Mouse (Mus musculus) right cerebral cortex, adult 18-20 months (tissue): Measurements from ENCODE around the gene Nde1.
"Not testable (repeated sequence)": the region's sequence is repeated elsewhere in the genome, so short reads cannot be mapped to it uniquely, and the experiment has no call there.

Source experiments
- DNase-seq: peaks from one replicate; pipeline ENCODE4 v3.0.0; 2022; ENCODE audit warnings: mixed read lengths

Gene Nde1

DNA sequence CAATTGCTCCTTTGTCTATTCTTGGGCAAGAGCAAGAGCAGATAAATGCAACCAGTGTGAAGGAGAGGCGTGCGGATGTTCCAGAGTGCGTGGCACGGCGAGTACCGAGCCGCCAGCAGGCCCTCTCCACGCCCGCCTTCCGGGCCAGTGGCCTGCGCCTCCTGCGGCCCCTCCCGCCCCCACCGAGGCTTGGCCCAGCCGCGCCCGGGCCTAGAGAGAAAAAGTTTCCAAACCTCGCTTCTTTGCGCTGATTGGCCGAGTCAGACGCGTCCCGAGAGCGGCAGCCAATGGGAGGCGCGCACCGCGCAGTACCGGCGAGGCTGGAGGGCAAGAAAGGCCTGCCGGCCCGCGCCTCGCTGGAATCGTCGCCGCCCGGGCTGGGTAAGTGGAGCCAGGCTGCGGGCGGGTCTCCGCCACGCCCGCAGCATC, at the start of gene Nde1, which contains the start of gene Marf1:
Gene Nde1 (plus strand): TSS at position 288 of the 429 bp plus-strand sequence.
Gene Marf1 (minus strand): TSS at position 364 of the 429 bp plus-strand sequence.
- DNase-seq = peak; percentile 86

DNA sequence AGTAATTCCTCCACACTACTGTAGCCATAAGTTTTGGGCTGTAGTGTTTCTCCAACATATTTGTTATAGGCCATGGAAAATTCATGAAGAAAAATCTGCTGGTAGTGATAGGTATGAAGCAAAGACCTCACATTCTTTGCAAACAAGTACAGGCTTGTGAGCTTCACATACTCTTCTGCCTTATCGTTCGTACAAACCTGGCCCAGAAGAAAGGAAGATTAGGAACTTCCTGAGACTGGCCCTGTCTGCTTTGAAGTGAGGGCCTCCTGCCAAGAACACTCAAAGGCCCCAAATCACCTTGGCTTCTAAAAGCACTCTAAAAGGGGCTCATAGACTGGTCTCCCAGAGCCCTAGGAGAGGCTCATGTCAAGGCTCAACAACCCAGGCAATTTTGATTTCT, 45.8 kb upstream of the Nde1 start:
- no peak for DNase-seq

DNA sequence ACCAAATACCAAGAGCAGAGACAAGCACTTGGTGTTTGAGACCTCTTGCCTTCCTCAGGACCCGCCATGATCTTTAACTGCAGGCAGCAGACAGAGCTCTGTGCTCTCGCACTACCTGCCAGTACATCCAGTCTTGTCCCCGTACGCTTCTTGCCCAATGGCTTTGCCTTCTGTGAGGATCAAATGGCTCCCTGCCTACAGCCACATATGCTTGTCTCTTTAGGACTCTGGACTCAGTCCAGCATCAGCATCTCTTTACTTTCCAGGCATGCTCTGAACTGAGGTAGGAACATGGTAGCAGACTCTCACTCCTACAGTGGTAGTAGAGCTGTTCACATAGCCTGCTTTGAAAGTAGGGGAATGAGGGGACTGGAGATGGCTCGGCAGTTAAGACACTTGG, 42.1 kb upstream of the Nde1 start:
- DNase-seq = no peak

DNA sequence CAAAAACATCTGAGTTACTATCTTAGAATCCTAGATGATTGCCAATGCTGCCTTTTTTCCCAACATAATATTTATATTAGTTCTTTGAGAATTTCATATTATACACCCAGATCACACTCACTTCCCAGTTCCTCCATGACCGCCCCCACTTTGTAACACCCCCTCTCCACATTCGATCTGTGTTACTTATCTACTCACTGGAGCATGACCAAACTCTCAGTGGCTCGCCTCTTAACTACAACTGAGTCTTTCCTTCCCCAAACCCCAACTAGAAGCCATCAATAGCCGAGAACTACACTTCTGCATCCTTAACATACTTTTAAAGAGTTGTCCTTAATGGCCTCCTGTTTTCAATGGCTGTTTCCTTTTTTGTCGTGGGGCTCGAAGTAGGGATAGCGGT, 41.5 kb upstream of the Nde1 start:
- no peak for DNase-seq

DNA sequence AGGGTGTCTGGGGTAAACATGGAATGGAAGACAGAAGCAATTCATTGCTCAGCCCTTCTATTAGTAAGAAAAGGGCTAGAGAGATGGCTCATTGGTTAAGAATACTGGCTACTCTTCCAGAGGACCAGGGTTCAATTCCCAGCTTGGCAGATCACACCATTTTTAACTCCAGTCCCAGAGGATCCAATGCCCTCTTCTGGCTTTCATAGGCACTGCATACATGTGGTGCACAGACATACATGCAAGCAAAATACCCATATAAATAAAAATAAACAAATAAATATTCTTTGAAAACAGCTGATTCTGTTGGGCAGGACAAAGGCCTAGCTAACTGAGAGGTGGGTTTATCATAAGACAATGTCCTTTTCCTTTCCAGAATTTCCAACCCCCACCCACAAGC, 40.5 kb upstream of the Nde1 start:
- DNase-seq = no peak

DNA sequence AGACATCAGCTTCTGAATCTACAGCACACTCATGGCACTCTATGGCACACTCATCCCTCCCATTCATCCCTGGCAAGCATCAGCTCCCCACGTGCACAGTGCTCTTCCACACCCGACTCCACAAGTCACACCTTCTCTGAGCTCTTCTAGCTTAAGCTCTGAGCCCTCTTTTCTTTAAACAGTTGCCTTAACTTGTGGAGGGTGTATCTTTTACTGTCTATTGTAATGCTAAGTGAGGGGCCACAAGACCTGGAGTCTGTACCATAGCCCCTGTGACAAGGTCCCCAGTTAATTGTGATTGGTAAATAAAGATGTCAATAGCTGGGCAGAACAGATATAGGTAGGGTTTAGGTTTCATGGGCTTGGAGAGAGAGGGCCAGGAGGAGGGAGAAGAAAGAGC, 39.2 kb upstream of the Nde1 start:
- DNase-seq = no peak

DNA sequence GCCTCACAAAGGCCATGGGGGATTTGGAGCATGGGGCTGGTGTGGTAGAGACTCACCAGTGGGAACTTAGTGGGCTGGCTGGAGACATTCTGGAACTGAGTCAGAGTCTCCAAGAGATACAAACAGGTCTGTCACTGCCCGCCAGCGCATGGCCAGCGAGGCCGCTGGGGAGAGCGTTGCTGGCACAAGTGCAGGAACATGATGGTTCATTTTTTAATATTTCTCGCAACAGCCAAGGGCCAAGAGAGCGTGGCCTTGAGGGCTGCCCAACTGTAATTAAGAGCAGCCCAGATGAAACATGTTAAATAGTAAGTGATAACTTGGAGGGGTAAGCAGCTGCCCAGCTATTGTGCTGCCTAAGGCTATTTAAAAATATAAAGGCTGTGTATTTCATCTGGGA, 38.4 kb upstream of the Nde1 start:
- no peak for DNase-seq

DNA sequence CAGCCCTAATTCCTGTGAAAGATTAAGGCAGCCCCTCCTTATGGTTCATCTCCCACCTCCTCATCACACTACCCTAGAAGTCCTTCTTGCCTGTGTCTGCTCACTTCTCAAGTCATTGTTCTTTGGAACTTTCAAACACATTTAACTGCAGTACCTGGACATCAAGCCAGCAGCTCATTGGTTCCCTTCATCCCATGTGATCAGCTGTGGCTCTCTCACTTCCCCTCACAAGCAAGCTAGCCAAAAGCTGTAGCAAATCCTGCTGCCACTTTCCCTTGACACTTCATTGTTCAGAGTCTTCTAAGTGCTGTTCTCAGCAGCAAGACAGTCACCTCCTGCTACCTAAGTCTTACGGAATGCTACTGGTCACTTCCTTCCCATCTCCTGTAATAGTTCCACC, 37.8 kb upstream of the Nde1 start:
- no peak for DNase-seq

DNA sequence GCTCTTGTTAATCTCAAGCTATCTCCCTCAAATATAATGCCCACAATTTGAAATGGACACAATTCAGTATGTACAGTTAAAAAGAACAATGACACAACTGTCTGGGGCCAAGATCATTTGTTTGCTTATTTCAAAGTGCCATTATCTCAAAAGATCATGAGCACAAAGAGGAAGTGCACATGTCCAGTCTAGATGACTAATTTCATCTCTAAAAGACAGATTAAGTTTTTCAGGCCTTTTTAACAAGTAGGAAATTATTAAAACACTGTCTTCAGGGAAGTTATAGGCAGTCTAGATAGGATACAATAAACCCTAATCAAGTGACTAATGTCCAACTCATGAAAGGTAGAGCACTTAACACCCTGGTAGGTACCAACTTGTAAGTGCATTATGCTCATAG, 34.1 kb upstream of the Nde1 start:
- DNase-seq = no peak

DNA sequence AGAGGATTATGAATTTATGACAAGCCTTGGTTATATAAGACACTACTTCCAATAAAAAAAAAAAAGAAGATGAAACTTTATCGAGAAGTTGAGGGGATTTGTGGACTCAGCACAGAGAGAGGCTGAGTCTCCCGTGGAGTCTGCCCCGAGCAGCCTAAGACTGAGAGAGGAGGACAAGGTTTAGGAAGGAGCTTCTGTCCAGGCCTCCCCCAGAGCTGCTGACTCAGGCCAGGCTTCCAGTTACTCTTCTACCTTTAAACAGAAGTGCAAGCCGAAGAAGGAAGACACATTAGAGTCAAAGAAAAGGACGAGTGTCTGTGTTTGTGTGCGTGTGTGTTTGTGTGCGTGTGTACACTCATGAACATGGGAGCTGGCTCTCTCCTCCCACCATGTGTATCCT, 32.3 kb upstream of the Nde1 start:
- DNase-seq = no peak

DNA sequence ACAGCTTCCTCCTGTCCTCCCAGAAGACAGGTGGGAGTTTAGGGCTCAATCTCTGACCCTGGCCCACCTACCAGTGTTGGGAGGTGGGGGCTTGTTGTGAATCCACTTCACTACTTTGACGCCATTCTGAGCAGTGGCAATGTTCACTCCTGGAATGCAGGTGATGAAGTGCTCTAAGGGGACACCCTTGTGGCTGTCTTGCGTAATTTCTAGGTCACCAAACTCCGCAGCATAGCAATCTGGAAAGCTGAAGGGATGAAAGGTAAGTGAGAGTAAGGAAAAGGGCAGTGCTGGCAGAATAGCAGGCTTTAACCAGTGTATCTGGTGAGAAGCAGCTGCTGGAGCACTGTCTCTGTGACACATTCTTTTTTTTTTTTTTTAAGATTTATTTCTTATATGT, 31.7 kb upstream of the Nde1 start:
- no peak for DNase-seq

DNA sequence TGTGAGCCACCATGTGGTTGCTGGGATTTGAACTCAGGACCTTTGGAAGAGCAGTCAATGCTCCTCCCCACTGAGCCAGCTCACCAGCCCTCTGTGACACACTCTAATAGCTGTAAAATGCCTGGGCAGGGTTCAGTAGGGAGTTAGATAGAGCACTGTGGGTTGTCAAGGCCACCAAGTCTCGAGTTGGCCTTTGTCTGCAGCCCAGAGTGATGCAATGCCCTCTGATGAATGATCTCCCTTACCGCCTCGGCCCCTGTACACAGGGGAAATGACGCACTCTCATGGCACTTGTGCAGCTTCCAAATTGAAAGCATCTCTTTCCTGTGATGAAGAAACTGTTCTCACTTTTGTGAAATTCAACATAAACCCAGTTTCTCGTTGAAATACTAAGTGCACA, 31.2 kb upstream of the Nde1 start:
- DNase-seq = no peak

DNA sequence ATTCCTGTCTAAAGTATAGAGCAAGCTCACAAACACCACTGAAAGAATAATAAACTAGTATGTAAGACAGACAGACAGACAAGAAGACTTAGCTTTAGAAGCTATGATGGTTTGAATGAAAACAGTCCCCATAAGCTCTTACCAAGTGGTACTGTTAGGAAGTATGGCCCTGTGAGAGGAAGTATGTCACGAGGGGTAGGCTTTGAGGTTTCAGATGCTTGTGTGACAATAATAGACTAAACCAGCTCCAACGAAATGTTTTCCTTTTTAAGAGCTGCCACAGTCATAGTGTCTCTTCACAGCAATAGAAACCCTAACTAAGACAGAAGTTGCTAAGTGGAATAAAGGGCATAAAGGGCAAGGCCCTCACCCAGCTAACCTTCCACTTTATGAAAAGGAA, 28.1 kb upstream of the Nde1 start:
- no peak for DNase-seq

DNA sequence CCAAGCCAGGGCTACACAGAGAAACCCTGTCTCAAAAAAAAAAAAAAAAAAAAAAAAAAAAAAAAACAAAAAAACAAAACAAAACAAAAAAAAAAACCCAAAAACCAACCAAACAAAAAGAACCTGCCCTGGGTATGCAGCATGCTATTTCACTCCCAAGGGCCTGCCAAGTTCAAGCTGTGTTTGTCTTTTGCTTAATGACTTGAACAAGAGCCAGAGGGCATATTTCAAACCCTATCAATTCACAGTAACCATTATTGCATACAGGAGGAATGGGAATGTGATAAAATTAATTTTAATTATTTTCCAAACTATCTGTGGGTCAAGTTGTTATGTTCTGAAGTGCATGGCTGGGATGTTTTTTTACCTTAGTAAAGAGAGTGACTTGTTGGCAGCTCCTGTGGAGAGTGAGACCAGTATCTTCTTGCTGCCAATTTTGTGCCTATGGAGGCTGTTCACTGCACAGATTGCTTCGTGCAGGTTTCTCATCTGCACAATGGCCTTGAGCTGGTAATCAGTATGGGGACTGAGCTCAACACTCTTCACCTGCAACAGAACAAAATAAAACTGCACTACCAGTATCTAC, 25.0 kb upstream of the Nde1 start:
- DNase-seq = no peak

DNA sequence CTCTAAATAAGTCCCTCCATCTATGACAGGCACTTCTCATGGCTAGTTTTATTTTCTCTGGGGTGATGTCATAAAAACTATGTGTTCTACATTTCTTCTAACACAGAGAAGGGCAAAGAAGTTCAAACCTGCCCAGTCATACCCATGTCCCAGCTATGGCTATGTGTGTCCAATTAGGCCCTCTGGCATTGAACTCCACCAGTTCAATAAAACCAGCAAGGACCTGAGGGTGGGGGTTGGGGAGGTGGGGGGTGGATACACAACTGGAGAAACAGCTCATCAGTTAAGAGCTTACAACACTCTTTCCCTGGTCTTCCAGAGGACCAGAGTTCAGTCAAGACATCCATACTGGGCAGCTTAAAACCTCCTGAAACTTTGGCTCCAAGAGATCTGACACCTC, 24.0 kb upstream of the Nde1 start:
- DNase-seq = no peak

DNA sequence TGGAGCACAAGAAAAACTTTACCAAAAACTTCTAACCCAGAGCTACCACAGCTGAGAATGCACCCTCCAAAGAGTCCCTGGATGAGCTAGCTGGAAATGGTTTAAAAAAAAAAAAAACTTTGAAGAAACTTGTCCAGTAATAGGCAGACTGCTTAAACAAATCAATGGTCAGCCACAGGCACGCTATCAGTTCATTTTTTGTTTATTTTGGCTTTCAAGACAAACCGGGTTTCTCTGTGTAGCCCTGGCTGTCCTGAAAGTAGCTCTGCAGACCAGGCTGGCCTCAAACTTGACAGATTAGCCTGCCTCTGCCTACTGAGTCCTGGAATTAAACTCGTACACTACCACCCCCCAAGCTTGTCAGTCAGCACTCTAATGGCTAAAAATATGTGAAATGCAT, 19.8 kb upstream of the Nde1 start:
- DNase-seq = no peak

DNA sequence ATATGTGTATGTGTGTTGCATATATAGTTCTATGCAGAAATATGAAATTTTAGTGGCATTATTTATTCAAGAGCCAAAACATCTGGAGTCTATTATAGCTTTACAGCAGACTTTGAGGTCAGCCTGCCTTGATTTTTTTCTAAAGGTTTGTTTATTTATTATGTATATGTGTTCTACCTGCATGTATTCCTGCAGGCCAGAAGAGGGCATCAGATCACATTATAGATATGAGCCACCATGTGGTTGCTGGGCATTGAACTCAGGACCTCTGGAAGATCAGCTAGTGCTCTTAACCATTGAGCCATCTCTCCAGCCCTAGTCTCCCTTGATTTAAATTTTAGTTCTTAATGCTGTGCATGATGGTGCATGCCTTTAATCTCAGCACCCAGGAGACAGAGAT, 15.4 kb upstream of the Nde1 start:
- no peak for DNase-seq

DNA sequence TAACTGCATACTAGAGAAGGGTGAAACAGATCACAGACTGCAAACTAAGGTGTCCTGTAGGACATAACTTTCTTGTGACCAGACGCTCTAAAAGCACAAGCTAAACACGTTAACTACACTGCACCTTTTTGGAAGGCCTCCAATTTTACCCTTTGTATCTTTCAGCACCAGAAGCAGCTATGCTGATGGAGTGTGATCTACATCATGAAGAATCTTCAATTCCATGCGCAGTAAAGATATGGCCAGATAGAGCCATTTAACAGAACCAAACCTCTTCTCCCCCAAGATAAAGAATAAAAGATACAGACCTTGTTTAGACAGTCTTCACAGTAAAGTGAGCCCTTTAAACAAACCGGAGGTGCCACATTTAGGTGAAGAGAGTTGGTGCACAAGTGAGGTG, 11.4 kb upstream of the Nde1 start:
- no peak for DNase-seq

DNA sequence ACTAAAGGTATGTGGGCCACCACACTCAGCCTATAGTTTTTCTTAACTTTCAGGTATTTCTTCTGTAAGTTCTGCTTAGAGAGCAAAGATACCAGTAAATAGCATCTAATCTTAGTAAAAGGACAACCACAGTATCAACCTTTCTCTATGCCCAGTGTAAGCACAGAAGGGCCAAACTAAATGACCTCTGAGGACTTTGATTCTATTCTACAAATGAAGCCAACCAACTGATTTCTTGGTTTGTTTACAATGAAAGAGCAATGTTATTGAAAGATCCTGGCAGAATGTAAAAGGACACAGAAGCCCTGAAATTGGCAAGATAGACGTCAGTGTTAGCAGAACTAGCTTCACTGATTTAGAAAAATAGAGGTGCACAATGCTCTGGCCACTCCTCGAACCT, 7.4 kb upstream of the Nde1 start:
- not testable (repeated sequence) for DNase-seq

DNA sequence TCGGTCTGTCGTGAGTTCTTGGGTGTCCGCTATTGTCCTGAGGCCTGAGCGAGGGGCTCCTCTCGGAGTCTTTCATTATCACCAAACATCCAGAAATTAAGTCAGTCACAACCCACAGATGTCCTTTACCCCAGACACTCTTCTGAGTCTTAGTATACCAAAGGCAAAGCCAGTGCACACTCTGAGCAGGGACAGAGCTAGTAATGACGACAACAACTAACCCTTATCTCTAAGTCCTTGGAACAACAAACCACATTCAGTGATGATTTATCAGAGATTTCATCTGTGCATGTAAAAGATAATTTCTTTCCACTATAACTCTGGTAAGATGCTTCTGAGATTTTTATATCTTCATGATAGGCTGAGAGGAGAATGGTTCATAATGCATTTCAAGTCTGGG, 6.8 kb upstream of the Nde1 start:
- DNase-seq = no peak

DNA sequence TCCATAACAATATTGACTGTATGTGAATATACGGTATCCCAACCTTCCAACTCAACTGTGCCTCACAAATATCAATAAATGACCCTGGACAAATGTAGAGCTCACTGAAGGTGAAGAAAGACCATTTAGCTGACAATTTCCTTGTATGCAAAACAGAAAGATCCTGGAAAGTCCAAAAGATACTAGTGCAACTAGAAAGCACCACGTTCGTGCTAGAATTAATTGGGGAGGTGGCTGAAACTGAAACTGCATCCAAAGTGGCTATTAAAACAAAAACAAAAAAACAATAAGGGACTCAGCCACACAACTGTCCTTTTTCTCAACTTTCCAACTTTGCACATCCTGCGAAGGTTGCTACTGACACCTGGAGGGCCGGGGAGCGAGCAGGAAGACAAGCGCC, 4.5 kb upstream of the Nde1 start:
- no peak for DNase-seq

DNA sequence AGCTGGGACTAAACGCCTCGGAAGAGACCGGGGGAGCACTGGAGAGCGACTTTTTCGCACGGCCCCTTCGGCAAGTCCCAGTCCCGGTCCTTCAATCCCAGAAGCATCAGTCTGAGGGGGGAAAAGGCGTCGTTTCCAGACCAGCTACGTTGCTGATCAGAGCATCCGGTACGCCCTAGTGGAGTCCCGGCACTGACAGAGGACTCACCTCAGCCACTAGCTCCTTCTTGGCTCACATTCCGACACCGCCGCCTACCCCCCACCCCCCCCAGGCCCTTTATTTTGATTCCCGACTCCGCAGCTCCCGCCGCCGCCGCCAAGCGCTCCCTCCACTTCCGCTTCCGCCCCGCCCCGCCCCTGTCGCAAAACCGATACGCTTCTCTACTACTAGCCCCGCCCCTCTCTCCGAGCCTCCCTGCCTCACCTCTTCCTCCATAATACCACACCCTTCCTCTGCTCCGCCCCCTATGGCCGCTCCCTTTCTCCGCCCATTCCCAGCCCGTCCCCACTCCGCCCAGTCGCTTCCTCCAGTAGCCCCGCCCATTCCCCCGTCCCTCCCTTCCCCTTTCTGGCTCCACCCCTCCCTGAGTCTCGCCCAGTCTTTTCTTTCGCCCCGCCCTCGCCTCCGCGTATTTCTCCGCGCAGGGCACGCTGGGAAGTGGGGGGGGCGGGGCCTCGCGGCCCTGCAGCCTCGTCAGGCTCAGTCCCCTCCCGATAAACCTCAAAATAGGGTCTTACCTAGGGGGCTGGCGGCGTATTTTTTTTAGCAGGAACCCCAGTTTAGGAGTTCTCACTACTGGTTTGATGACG, 3.9 kb upstream of the Nde1 start:
- DNase-seq = peak; percentile 99

DNA sequence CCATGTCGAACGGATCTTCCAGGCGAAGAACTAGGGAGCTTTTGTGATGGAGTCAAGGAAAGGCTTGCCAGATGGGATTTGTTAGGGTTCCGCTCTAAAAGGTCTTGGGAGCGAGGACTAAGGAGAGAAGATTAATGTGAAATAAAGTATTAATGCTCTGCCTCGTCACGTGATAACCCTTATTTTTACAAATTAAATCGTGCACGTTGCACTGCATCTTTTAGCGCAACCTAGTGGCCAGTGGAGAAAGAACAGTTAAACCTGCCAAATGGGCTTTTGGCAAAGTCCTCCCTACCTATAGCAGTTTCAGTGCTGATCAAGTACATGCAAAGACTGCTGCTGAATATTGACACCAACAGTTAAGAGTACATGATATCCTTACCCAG, 3.3 kb upstream of the Nde1 start:
- peak; percentile 75 for DNase-seq

DNA sequence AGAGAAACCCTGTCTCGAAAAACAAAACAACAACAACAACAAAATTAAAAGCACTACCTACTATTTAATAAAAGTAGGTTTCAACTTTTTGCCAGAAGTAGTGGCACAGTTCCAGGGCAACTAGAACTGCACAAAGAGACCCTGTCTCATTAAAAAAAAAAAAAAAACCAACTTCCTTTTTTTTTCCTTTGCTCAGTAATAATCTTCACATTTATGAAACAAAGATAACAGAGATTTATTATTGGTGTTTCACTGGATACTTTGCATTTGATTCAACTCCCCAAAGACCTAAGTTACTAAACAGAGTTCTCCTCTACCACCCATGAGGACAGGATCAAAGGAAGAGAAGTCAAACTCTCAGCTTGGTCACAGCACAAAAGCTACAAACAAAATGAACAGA, 2.1 kb upstream of the Nde1 start:
- no peak for DNase-seq

DNA sequence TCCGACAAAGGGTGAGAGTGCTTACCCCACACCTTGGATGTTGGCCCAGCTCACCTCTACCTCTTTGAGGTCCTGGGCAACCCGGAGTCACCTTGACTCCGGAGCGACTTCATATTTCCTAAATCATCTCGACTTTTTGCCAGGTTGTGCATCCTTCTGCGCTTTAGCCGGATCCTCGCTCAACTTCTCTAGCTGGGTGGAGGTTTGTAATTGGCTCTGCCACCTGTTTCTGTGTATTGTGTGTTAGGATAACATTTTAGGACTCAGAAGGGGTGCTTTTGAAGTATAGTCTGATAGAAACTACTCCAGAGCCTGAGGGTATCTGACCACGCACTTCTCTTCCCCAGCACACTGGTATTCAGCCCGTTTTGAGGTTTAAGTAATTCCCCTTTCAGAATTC, 656 bp downstream of the Nde1 start:
- DNase-seq = no peak
